Mouse (Mus musculus): ENCODE data around the gene Grap2. TPM values are rescaled to one million over a fixed set of nuclear protein-coding genes. Genes with fewer than 3 reads are reported as not detected.

Gene Grap2
- total and polyA plus RNA-seq, 3 experiments, result 0.62 to 5.1 TPM; not detected in 1

- Histone ChIP-seq H3K9me3 (replicated peaks; ENCODE audit: insufficient read depth, low read length) (no peaks in the 10 kb centered on the region), H3K4me3 (ENCODE audit: control insufficient read depth in 1 of 2, insufficient read depth in 1 of 2, low read depth in 2 of 2, low read length in 2 of 2) (no peak overlapping the region), H3K27ac (ENCODE audit: control insufficient read depth, low read depth, low read length) (no peak overlapping the region), H3K36me3 (ENCODE audit: control insufficient read depth in 1 of 2, insufficient read depth in 2 of 2, low read length in 2 of 2) (no peaks in the 10 kb centered on the region), H3K4me1 (ENCODE audit: control insufficient read depth in 1 of 2, insufficient read depth in 2 of 2, low read length in 2 of 2) (no peaks in the 10 kb centered on the region), H3K79me2 (ENCODE audit: control insufficient read depth, insufficient read depth, low read length, poor library complexity) (no peaks in the 10 kb centered on the region), H3K9ac (ENCODE audit: control insufficient read depth, low read depth, low read length, poor library complexity, severe bottlenecking) (no peak overlapping the region), H3K27me3 (ENCODE audit: control insufficient read depth in 1 of 2, insufficient read depth in 2 of 2, low read length in 2 of 2) (peaks cover 2 to 4% of the 10 kb centered on the region in 2 experiments; a peak in 3 of 4 replicates)
- no peak for DNase-seq (ENCODE audit: low read depth, low spot score)
- TF ChIP-seq BHLHE40 (IDR thresholded peaks at IDR 0.05; ENCODE audit: borderline replicate concordance, low read depth, low read length), result no peak
- TF ChIP-seq POLR2AphosphoS2 (IDR thresholded peaks at IDR 0.05; ENCODE audit: low read length), result no peak
- no peak for TF ChIP-seq RCOR1 (IDR thresholded peaks at IDR 0.05; ENCODE audit: low read depth, low read length)
- TF ChIP-seq JUND (IDR thresholded peaks at IDR 0.05; ENCODE audit: low read depth, low read length), result no peak
- no peak for TF ChIP-seq CHD2 (IDR thresholded peaks at IDR 0.05; ENCODE audit: low read length)
- TF ChIP-seq MYB (IDR thresholded peaks at IDR 0.05; ENCODE audit: low read depth, low read length), result no peak
- no peak for TF ChIP-seq MYC (IDR thresholded peaks at IDR 0.05; ENCODE audit: low read depth, low read length)
- TF ChIP-seq POLR2A (IDR thresholded peaks at IDR 0.05; ENCODE audit: control insufficient read depth in 1 of 2, insufficient read depth in 1 of 2, low read depth in 1 of 2, low read length in 2 of 2, poor library complexity in 1 of 2), result no peak
- no peak for TF ChIP-seq SMC3 (IDR thresholded peaks at IDR 0.05; ENCODE audit: low read depth, low read length)
- TF ChIP-seq MAX (IDR thresholded peaks at IDR 0.05; ENCODE audit: low read length), result no peak
- TF ChIP-seq NELFE (IDR thresholded peaks at IDR 0.05; ENCODE audit: low read depth, low read length), result no peak
- TF ChIP-seq ZC3H11A (IDR thresholded peaks at IDR 0.05; ENCODE audit: low read depth, low read length), result no peak
- no peak for TF ChIP-seq SIN3A (IDR thresholded peaks at IDR 0.05; ENCODE audit: low read length)
- TF ChIP-seq ZKSCAN1 (IDR thresholded peaks at IDR 0.05; ENCODE audit: low read depth, low read length), result no peak
Measured at GRCm38 (mm10) chr15:80567731-80568130, 4.7 kb upstream of the Grap2 start.

GRCm38 (mm10) chr15:80569205-80569604 lies 3.2 kb upstream of the Grap2 start:
- Histone ChIP-seq H3K27me3 (ENCODE audit: control insufficient read depth in 1 of 2, insufficient read depth in 2 of 2, low read length in 2 of 2) (peaks cover 3 to 4% of the 10 kb centered on the region in 2 experiments; a peak in 3 of 4 replicates), H3K79me2 (ENCODE audit: control insufficient read depth, insufficient read depth, low read length, poor library complexity) (no peaks in the 10 kb centered on the region), H3K4me1 (ENCODE audit: control insufficient read depth in 1 of 2, insufficient read depth in 2 of 2, low read length in 2 of 2) (no peaks in the 10 kb centered on the region), H3K36me3 (ENCODE audit: control insufficient read depth in 1 of 2, insufficient read depth in 2 of 2, low read length in 2 of 2) (no peaks in the 10 kb centered on the region), H3K27ac (ENCODE audit: control insufficient read depth, low read depth, low read length) (no peak overlapping the region), H3K9me3 (replicated peaks; ENCODE audit: insufficient read depth, low read length) (no peaks in the 10 kb centered on the region), H3K9ac (ENCODE audit: control insufficient read depth, low read depth, low read length, poor library complexity, severe bottlenecking) (no peak overlapping the region), H3K4me3 (ENCODE audit: control insufficient read depth in 1 of 2, insufficient read depth in 1 of 2, low read depth in 2 of 2, low read length in 2 of 2) (no peak overlapping the region)
- TF ChIP-seq UBTF (IDR thresholded peaks at IDR 0.05; ENCODE audit: borderline replicate concordance, insufficient read depth, low read depth, low read length) (no peak), MEF2A (IDR thresholded peaks at IDR 0.05; ENCODE audit: extremely low read depth, insufficient replicate concordance, low read depth, low read length, poor library complexity, severe bottlenecking) (no peak), MYC (IDR thresholded peaks at IDR 0.05; ENCODE audit: low read depth, low read length) (no peak), CHD2 (IDR thresholded peaks at IDR 0.05; ENCODE audit: low read length) (no peak), KAT2A (conservative IDR thresholded peaks at IDR 0.05; ENCODE audit: low read depth, low read length) (no peak), RCOR1 (IDR thresholded peaks at IDR 0.05; ENCODE audit: low read depth, low read length) (no peak), ZMIZ1 (IDR thresholded peaks at IDR 0.05; ENCODE audit: low read depth, low read length) (no peak), ETS1 (IDR thresholded peaks at IDR 0.05; ENCODE audit: low read depth, low read length) (no peak), MXI1 (IDR thresholded peaks at IDR 0.05; ENCODE audit: low read depth, low read length) (no peak), SMC3 (IDR thresholded peaks at IDR 0.05; ENCODE audit: low read depth, low read length) (no peak)
- no peak for DNase-seq (ENCODE audit: low read depth, low spot score)

Data from MEL (cell line).